Mouse (Mus musculus): ENCODE data around the gene Slc4a4. TPM values are rescaled to one million over a fixed set of nuclear protein-coding genes. Genes with fewer than 3 reads are reported as not detected.
"Not testable (repeated sequence)": the region's sequence is repeated elsewhere in the genome, so short reads cannot be mapped to it uniquely, and the experiment has no call there.

Slc4a4 gene
- polyA plus RNA-seq, 2 experiments = 0.50 to 0.57 TPM

- Histone ChIP-seq H3K27ac (no peak overlapping the region), H3K27me3 (ENCODE audit: control insufficient read depth, insufficient read depth, low read length) (no peaks in the 10 kb centered on the region), H3K9ac (replicated peaks) (no peak overlapping the region), H3K4me3 (ENCODE audit: insufficient read depth in 1 of 2, low read depth in 2 of 2, low read length in 2 of 2) (no peak overlapping the region), H3K4me1 (replicated peaks; ENCODE audit: control insufficient read depth in 2 of 2, insufficient read depth in 2 of 2, low read length in 1 of 2) (no peaks in the 10 kb centered on the region), H3K9me3 (ENCODE audit: control insufficient read depth, low read length) (no peaks in the 10 kb centered on the region), H3K36me3 (replicated peaks; ENCODE audit: control insufficient read depth, insufficient read depth, low read depth) (no peaks in the 10 kb centered on the region), H3K4me2 (ENCODE audit: low read depth) (no peak overlapping the region)
- no peak for DNase-seq (ENCODE audit: low read depth in 3 of 3, low spot score in 3 of 3)
- TF ChIP-seq EP300 (IDR thresholded peaks at IDR 0.05; ENCODE audit: low read depth) = no peak
- TF ChIP-seq CTCF (IDR thresholded peaks at IDR 0.05; ENCODE audit: low read depth) = no peak
- no peak for ATAC-seq (ENCODE audit: insufficient read depth)
Measured at GRCm38 (mm10) chr5:89106217-89106616, 219.6 kb downstream of the Slc4a4 start.

DNA sequence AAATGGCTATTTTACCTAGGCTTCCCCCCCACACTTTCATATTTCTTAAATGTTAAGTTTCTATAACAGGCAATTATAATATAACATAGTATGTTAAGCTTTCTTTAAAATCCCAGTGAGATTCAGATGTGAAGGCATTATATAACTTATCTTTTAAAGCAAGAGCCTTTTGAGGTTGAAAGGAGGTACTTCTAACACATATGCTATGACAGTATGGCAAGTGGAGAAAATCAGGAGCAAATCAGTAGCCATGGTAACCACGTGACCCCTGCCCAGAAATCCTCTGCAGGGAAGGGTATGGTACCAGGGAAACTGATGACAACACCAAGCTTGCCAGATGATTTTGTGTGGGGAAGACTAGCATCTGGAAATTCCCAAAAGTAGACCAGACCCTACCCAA is 222.2 kb downstream of the Slc4a4 start:
- Histone ChIP-seq H3K36me3 (replicated peaks; ENCODE audit: control insufficient read depth, insufficient read depth, low read depth) (no peaks in the 10 kb centered on the region), H3K27me3 (ENCODE audit: control insufficient read depth, insufficient read depth, low read length) (no peaks in the 10 kb centered on the region), H3K9ac (replicated peaks) (no peak overlapping the region), H3K27ac (no peak overlapping the region), H3K4me3 (ENCODE audit: insufficient read depth in 1 of 2, low read depth in 2 of 2, low read length in 2 of 2) (no peak overlapping the region), H3K4me2 (ENCODE audit: low read depth) (no peak overlapping the region), H3K9me3 (ENCODE audit: control insufficient read depth, low read length) (no peaks in the 10 kb centered on the region), H3K4me1 (replicated peaks; ENCODE audit: control insufficient read depth in 2 of 2, insufficient read depth in 2 of 2, low read length in 1 of 2) (no peaks in the 10 kb centered on the region)
- no peak for ATAC-seq (ENCODE audit: insufficient read depth)
- no peak for TF ChIP-seq CTCF (IDR thresholded peaks at IDR 0.05; ENCODE audit: low read depth)
- 65% methylated on average over 1 of the region's 1 CpGs for WGBS (ENCODE audit: insufficient replicate concordance)
- DNase-seq (ENCODE audit: low read depth in 3 of 3, low spot score in 3 of 3) = no peak

- Histone ChIP-seq H3K27me3 (ENCODE audit: control insufficient read depth, insufficient read depth, low read length) (no peaks in the 10 kb centered on the region), H3K9ac (replicated peaks) (no peak overlapping the region), H3K9me3 (ENCODE audit: control insufficient read depth, low read length) (no peaks in the 10 kb centered on the region), H3K36me3 (replicated peaks; ENCODE audit: control insufficient read depth, insufficient read depth, low read depth) (no peaks in the 10 kb centered on the region), H3K27ac (no peak overlapping the region), H3K4me3 (ENCODE audit: insufficient read depth in 1 of 2, low read depth in 2 of 2, low read length in 2 of 2) (no peak overlapping the region), H3K4me2 (ENCODE audit: low read depth) (no peak overlapping the region), H3K4me1 (replicated peaks; ENCODE audit: control insufficient read depth in 2 of 2, insufficient read depth in 2 of 2, low read length in 1 of 2) (no peaks in the 10 kb centered on the region)
- TF ChIP-seq CTCF (IDR thresholded peaks at IDR 0.05; ENCODE audit: low read depth) (no peak), EP300 (IDR thresholded peaks at IDR 0.05; ENCODE audit: low read depth) (no peak)
- no peak for ATAC-seq (ENCODE audit: insufficient read depth)
- 57% methylated on average over 2 of the region's 2 CpGs for WGBS (ENCODE audit: insufficient replicate concordance)
- DNase-seq (ENCODE audit: low read depth in 3 of 3, low spot score in 3 of 3) = no peak
Measured at GRCm38 (mm10) chr5:89109832-89110231, 223.2 kb downstream of the Slc4a4 start.

DNA sequence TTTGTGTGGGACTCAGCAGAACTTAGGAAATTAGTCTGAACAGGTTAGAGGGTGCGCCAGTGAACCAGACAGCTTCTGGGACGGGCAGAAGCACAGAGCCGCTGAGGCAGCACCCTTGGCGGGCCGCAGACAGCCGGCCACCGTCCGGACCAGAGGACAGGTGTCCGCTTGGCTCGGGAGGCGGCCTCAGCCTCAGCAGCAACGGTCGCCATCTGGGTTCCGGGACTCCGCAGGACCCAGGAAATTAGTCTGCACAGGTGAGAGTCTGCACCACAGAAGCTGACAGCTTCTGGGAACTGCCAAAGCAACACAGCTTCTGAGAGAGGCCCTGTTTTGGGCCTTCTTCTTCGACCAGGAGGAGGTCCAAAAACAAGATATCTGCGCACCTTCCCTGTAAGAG is 225.4 kb downstream of the Slc4a4 start:
- not testable (repeated sequence) for H3K4me3 ChIP-seq (ENCODE audit: insufficient read depth in 1 of 2, low read depth in 2 of 2, low read length in 2 of 2); H3K9me3 ChIP-seq (ENCODE audit: control insufficient read depth, low read length); ATAC-seq (ENCODE audit: insufficient read depth); H3K36me3 ChIP-seq (replicated peaks; ENCODE audit: control insufficient read depth, insufficient read depth, low read depth); DNase-seq (ENCODE audit: low read depth in 3 of 3, low spot score in 3 of 3); H3K9ac ChIP-seq (replicated peaks); H3K4me2 ChIP-seq (ENCODE audit: low read depth); H3K27ac ChIP-seq; H3K4me1 ChIP-seq (replicated peaks; ENCODE audit: control insufficient read depth in 2 of 2, insufficient read depth in 2 of 2, low read length in 1 of 2); H3K27me3 ChIP-seq (ENCODE audit: control insufficient read depth, insufficient read depth, low read length)
- WGBS (ENCODE audit: insufficient replicate concordance) = 75% methylated on average over 11 of the region's 17 CpGs

DNA sequence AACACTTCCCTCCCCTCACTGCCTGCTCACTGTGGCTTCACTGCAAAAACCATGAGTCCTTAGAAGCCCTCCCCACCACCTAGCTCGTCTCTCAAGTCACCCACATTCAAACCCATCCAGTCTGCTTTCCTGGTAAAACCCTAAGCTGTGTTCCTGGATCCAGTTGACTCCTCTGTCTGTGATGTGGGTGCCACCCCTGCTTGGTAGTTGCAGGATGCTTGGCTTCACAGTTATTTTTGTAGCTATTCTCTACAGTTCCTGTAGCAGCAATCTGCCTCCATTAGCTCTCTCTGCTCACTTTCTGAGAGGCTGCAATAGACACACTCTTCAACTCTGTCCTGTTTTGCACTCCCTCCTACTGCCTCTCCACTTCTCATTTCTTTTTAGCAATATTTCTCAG is 234.3 kb downstream of the Slc4a4 start:
- 30% methylated on average over 1 of the region's 1 CpGs for whole genome bisulfite sequencing (ENCODE audit: insufficient replicate concordance)
- no peak for ATAC-seq (ENCODE audit: insufficient read depth)
- H3K27me3 ChIP-seq (ENCODE audit: control insufficient read depth, insufficient read depth, low read length) = no peaks in the 10 kb centered on the region
- H3K27ac ChIP-seq = no peak overlapping the region
- TF ChIP-seq EP300 (IDR thresholded peaks at IDR 0.05; ENCODE audit: low read depth) (no peak), CTCF (IDR thresholded peaks at IDR 0.05; ENCODE audit: low read depth) (no peak)
- no peaks in the 10 kb centered on the region for H3K4me1 ChIP-seq (replicated peaks; ENCODE audit: control insufficient read depth in 2 of 2, insufficient read depth in 2 of 2, low read length in 1 of 2)
- no peak overlapping the region for H3K4me2 ChIP-seq (ENCODE audit: low read depth)
- no peaks in the 10 kb centered on the region for H3K36me3 ChIP-seq (replicated peaks; ENCODE audit: control insufficient read depth, insufficient read depth, low read depth)
- H3K4me3 ChIP-seq (ENCODE audit: insufficient read depth in 1 of 2, low read depth in 2 of 2, low read length in 2 of 2) = no peak overlapping the region
- H3K9me3 ChIP-seq (ENCODE audit: control insufficient read depth, low read length) = no peaks in the 10 kb centered on the region
- DNase-seq (ENCODE audit: low read depth in 3 of 3, low spot score in 3 of 3) = no peak
- no peak overlapping the region for H3K9ac ChIP-seq (replicated peaks)
